Mouse (Mus musculus) heart, adult 2 months (tissue): Measurements from ENCODE around the gene Fkbp5.

Experiments
- CTCF ChIP-seq: fragments of 200-600 bp; IDR thresholded peaks from 2 replicates; pipeline ENCODE4 v1.8.1; 2022; ENCODE audit warnings: antibody characterized with exemption, mild to moderate bottlenecking, moderate library complexity
- POLR2A ChIP-seq: fragments of 200-500 bp; IDR thresholded peaks from 2 replicates; pipeline ENCODE4 v1.6.1; 2011; ENCODE audit warnings: mild to moderate bottlenecking, low read depth, low read length, control low read depth; ENCODE audit not compliant: insufficient read depth

- TF ChIP-seq CTCF (no peak), POLR2A (no peak; the same call in 1 of the 2 replicates)
Measured at GRCm38 (mm10) chr17:28514555-28514954, 2.8 kb downstream of the Fkbp5 start.
